Mouse (Mus musculus) cerebellum, adult 2 months (tissue): Measurements from ENCODE around the gene Acp1.

Experiments used
- CTCF ChIP-seq: fragments of 200-500 bp; IDR thresholded peaks from 2 replicates; pipeline ENCODE4 v1.5.1; 2011; ENCODE audit warnings: low read depth, mild to moderate bottlenecking, control low read depth, low read length, moderate library complexity, borderline replicate concordance; ENCODE audit not compliant: insufficient read depth
- POLR2A ChIP-seq: fragments of 200-500 bp; IDR thresholded peaks from 2 replicates; pipeline ENCODE4 v1.6.1; 2011; ENCODE audit warnings: low read length, control low read depth, borderline replicate concordance; ENCODE audit not compliant: insufficient read depth

DNA sequence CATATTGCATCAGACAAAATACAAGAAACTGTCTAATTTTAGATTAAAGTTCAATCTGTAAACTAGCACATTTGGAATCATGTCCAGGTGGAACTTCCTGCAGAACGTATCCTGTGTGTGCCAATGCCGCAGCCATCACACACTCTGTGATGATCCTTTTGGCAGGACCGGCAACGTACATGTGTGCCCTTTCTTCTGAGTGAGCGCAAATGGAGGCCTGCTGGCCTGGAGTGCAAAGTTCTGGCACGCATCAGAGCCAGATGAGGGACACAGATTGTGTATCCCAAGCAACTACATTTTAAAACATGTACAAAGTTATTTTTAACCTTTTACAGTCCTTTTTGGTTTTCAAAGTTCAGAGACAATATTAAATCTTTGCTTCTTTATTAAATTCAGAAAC, 59.5 kb downstream of the Acp1 start:
- no peak for TF ChIP-seq POLR2A
- no peak for TF ChIP-seq CTCF
